Mouse (Mus musculus): ENCODE results near the gene Palmd.

The Palmd gene

GRCm38 (mm10) chr3:116891436-116892205 lies 77.2 kb downstream of the Palmd start:
- DNase-seq = no peak

GRCm38 (mm10) chr3:116890576-116890975 lies 78.2 kb downstream of the Palmd start:
- DNase-seq = no peak

GRCm38 (mm10) chr3:116889358-116889757 lies 79.4 kb downstream of the Palmd start:
- DNase-seq = no peak

- no peak for DNase-seq
Measured at GRCm38 (mm10) chr3:116884941-116885340, 83.8 kb downstream of the Palmd start.

GRCm38 (mm10) chr3:116882221-116882960 lies 86.4 kb downstream of the Palmd start:
- no peak for DNase-seq

GRCm38 (mm10) chr3:116870372-116870771 lies 98.4 kb downstream of the Palmd start:
- no peak for DNase-seq
